Mouse (Mus musculus): Measurements from ENCODE around the gene Slc4a8.
"Not testable (repeated sequence)": the region's sequence is repeated elsewhere in the genome, so short reads cannot be mapped to it uniquely, and the experiment has no call there.

Gene Slc4a8

DNA sequence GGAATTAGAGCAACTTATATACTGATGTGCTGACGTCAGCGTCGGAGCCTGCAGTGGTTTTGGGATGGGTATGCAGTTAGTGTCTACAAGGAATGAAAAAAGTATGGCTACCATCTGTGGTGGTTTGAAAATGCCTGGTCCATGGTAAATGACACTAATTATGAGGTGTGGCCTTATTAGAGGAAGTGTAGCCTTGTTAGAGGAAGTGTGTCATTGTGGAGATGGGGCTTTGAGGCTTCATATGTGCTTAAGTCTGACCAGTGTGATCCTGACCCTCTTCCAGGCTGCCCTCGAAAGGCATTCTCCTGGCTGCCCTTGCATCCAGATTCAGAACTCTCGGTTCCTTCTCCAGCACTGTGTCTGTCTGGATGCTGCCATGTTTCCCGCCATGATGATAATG, 18.3 kb upstream of the Slc4a8 start:
- no peak for DNase-seq (ENCODE audit: low spot score in 2 of 2)

- no peak for DNase-seq (ENCODE audit: low spot score in 2 of 2)
These were observed 14.9 kb upstream of the Slc4a8 start for GRCm38 (mm10) chr15:100746478-100747120.

GRCm38 (mm10) chr15:100747121-100747963, 14.2 kb upstream of the Slc4a8 start:
- DNase-seq (ENCODE audit: low spot score in 2 of 2): peak in 1 of 2 experiments; percentile 27

- no peak for DNase-seq (ENCODE audit: low spot score in 2 of 2)
These were observed 13.0 kb upstream of the Slc4a8 start for GRCm38 (mm10) chr15:100748584-100748983.

GRCm38 (mm10) chr15:100749751-100750538, 11.6 kb upstream of the Slc4a8 start:
- DNase-seq (ENCODE audit: low spot score in 2 of 2): no peak

DNA sequence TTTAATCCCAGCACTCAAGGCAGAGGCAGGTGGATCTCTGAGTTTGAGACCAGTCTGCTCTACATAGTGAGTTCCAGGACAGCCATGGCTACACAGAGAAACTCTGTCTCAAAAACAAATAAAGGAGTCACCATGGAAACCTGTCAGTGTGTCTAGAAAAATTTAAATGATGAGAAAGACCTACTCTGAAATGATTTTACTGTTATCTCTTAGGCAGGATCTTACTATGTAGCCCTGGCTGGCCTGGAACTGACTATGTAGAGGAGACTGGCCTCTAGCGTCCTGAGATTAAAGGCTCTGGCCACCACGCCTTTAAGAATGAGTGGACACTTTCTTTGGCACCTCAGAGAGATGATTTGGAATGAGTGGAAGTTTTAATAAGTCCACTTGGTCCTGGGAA, 9.1 kb upstream of the Slc4a8 start:
- no peak for DNase-seq (ENCODE audit: low spot score in 2 of 2)

DNA sequence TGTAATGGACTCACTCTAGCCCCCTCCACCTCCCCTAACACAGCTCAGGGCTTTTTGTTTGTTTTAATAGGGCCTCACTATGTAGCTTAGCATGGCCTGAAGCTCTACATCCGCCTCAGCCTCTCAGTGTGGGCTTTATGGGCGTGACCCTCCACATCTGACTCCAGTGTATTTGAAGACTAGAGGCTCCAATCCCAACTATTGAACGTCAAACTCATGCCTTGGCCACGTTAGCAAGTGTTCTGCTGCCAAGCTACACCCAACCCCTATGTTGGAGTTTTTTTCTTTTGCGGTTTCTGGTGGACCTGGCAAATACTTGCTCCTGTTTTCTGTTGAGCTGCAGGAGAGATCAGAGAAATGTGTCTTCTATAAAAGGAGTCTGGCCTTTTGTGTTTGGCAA, 8.5 kb upstream of the Slc4a8 start:
- no peak for DNase-seq (ENCODE audit: low spot score in 2 of 2)

DNA sequence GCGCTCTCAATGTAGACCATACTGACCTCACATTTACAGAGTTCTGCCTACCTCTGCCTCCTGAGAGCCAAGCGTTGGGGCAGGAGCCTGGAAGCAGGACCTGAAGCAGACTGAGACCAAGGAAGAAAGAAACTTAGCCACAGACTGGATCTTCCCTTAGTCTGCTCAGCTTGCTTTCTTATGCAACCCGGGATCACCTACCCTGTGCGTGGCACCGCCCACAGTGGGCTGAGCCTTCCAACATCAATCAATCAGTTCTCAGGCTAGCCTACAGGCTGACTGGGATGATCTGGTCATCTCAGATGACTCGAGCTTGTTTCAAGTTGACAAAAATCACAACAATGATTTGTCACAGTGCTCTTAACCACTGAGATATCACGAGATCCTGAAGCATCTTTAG, 7.5 kb upstream of the Slc4a8 start:
- DNase-seq (ENCODE audit: low spot score in 2 of 2): no peak

DNA sequence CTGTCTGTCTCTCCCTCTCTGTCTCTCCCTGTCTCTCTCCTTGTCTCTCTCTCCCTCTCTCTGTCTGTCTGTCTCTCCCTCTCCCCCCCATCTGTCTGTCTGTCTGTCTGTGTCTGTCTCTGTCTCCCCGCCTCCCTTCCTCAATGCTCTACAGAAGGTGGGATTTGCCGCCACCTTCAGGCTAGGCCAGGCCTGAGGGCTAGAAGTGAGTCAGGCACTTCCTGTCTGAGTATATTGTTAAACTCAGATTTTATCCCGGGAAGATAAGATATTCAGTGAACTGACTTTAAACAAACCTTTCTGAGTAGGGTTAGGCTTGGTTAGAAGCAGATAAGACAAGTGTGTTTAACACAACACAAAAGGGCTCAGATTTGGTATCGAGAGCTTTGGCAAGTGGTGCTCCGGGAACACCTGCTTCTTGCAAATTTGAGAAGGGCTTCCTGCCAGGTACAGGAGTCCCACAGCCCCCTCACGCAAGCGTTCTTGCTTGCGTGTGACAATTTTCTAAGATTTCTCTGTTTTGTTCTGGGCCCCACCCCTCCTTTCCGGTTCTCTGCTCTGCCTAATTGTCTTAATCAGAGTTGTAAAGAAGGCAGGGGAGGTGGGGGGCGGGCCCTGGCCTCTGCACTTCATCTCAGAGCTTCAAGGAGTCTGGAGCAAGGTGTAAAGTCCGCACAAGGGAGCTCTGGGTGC, 6.6 kb upstream of the Slc4a8 start:
- peak; percentile 15 to 46 for DNase-seq (ENCODE audit: low spot score in 2 of 2)

GRCm38 (mm10) chr15:100755498-100755859, 6.1 kb upstream of the Slc4a8 start:
- no peak for DNase-seq (ENCODE audit: low spot score in 2 of 2)

GRCm38 (mm10) chr15:100755881-100756624, 5.5 kb upstream of the Slc4a8 start:
- no peak for DNase-seq (ENCODE audit: low spot score in 2 of 2)

DNA sequence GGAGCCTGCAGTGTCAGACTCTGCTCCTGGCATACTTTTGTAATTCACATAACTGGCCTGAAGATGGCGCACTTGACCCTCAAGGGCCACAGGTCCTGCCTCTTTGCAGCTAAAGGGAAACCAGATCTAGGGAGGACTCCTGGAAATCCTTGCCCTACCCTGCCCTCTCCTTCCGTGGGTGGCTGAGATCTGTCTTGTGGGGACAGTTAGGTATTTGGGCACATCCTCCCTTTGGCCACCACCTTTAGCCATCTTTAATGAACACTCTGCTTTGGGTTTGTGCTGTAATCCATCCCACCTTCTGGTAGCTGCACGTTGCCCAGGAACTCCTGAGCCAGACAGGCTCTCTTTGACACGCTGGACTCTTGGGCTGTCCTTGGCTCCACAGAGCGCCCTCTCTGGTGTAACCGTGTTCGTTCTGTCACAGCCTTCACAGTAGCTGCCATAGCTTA, 4.0 kb upstream of the Slc4a8 start:
- peak; percentile 47 to 48 for DNase-seq (ENCODE audit: low spot score in 2 of 2)

GRCm38 (mm10) chr15:100759286-100759685, 2.3 kb upstream of the Slc4a8 start:
- no peak for DNase-seq (ENCODE audit: low spot score in 2 of 2)

DNA sequence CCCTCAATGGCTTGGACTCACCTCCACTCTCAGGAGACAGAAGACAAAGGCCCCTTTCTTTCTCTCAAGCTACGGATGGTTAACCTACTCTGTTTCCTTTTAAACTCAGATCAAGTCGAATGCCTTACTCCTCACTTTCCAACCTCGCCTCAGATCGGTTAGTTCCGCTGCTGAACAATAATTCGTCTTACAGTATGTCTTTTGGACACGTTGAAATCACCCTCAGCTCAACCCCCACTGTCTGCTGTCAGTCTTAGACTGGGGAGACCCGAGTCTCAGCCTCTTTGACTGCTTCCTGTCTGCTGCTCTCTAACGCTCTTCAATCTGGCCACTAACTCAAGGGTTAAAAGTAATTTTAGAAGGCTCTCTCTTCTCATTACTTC, 520 bp upstream of the Slc4a8 start:
- peak in 1 of 2 experiments; percentile 18 for DNase-seq (ENCODE audit: low spot score in 2 of 2)

- DNase-seq (ENCODE audit: low spot score in 2 of 2): peak in 1 of 2 experiments; percentile 14
These were observed 1.1 kb downstream of the Slc4a8 start for GRCm38 (mm10) chr15:100762649-100763048.

DNA sequence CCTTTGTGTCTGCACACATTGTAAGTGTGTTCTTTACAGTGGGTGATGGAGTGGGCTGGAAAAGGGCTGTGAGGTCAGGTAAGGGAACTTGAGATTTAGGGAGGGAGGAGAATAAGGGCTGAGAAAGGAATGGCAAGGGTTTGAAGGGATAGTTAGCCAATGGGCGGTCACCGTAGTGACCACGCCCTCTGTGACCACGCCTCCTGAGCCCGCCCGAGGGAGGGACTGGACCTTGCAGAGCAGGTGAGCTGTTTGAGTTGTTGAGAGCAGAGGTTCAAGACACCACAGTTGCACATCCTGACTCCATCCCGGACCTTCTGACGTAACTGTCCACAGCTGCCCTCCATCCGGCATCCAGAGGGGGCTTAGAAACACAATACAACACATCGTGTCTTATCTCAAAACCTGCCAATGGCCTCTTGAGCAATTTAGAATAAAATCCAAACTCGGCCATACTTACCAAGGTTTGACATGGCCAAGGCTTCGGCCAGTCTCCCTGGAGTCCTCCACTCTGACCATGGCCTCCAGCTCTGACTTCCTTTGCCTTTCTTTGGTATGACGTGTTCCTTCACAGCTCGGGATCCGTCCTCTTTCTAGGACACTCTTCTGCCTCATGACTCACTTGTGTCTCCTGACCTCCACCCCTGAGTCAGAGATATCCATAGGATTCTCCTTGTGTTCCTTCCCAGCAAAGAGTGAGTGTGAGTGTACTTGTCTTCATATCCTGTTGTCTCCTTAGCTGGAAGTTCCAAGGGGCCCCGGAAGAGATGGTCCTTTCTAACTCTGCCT, 2.8 kb downstream of the Slc4a8 start:
- DNase-seq (ENCODE audit: low spot score in 2 of 2): no peak

GRCm38 (mm10) chr15:100766826-100767225, 5.3 kb downstream of the Slc4a8 start:
- no peak for DNase-seq (ENCODE audit: low spot score in 2 of 2)

DNA sequence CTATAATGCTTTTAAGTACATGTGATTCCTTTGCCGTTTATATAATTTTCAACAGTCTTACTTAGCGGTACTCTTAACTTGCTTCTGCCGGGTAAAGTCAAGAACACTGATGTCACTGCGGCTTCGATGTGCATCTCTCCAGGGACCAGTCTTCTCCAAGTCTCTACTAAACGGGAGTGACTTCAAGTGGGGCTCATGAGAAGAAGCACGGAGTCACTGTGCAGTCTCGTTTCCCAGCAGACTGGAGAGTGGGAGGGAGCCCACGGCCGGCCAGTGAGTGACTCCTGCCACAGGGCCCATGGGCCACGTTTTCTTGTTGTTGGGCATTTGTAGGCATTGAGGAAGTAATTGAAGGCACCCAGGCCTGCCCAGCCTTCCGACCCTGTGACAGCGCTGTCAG, 6.3 kb downstream of the Slc4a8 start:
- no peak for DNase-seq (ENCODE audit: low spot score in 2 of 2)

- DNase-seq (ENCODE audit: low spot score in 2 of 2): not testable (repeated sequence)
These were observed 7.5 kb downstream of the Slc4a8 start for GRCm38 (mm10) chr15:100769023-100769422.

- DNase-seq (ENCODE audit: low spot score in 2 of 2): no peak
These were observed 8.8 kb downstream of the Slc4a8 start for GRCm38 (mm10) chr15:100770338-100770737.

Measured in urinary bladder, adult 18-20 months (tissue).